Mouse (Mus musculus): Measurements from ENCODE around the gene Klhl5. TPM values are rescaled to one million over a fixed set of nuclear protein-coding genes. Genes with fewer than 3 reads are reported as not detected.
A peak's percentile ranks its signal among the peaks of the same experiment; 100 is the strongest.

The Klhl5 gene
- polyA plus RNA-seq, 1 experiment from 2014 or later = 53.4 TPM

GRCm38 (mm10) chr5:65154287-65154686, 46.9 kb downstream of the Klhl5 start:
- H3K9ac ChIP-seq = no peak overlapping the region
- H3K9me3 ChIP-seq (replicated peaks) = no peaks in the 10 kb centered on the region
- H3K4me1 ChIP-seq = no peaks in the 10 kb centered on the region
- no peak for ATAC-seq
- no peak overlapping the region for H3K27ac ChIP-seq
- no peak overlapping the region for H3K4me3 ChIP-seq
- WGBS = 92% methylated on average over 6 of the region's 6 CpGs
- H3K36me3 ChIP-seq (ENCODE audit: poor library complexity, severe bottlenecking) = peaks cover 80% of the 10 kb centered on the region
- H3K27me3 ChIP-seq = no peaks in the 10 kb centered on the region
- H3K4me2 ChIP-seq = no peak overlapping the region

- no peak overlapping the region for H3K9ac ChIP-seq
- ATAC-seq = no peak
- H3K9me3 ChIP-seq (replicated peaks) = no peaks in the 10 kb centered on the region
- WGBS = 79% methylated on average over 2 of the region's 2 CpGs
- no peak overlapping the region for H3K4me3 ChIP-seq
- no peak overlapping the region for H3K4me2 ChIP-seq
- no peak overlapping the region for H3K27ac ChIP-seq
- H3K4me1 ChIP-seq = no peaks in the 10 kb centered on the region
- H3K36me3 ChIP-seq (ENCODE audit: poor library complexity, severe bottlenecking) = peaks cover 72% of the 10 kb centered on the region
- no peaks in the 10 kb centered on the region for H3K27me3 ChIP-seq
Measured at GRCm38 (mm10) chr5:65156853-65157252, 49.5 kb downstream of the Klhl5 start.

- H3K27ac ChIP-seq = no peak overlapping the region
- no peaks in the 10 kb centered on the region for H3K4me1 ChIP-seq
- H3K27me3 ChIP-seq = no peaks in the 10 kb centered on the region
- H3K9ac ChIP-seq = no peak overlapping the region
- no peak overlapping the region for H3K4me3 ChIP-seq
- 79% methylated on average over 22 of the region's 22 CpGs for WGBS
- ATAC-seq = no peak; the same call in 1 of the 2 replicates
- no peak overlapping the region for H3K4me2 ChIP-seq
- H3K36me3 ChIP-seq (ENCODE audit: poor library complexity, severe bottlenecking) = peaks cover 74% of the 10 kb centered on the region
- H3K9me3 ChIP-seq (replicated peaks) = no peaks in the 10 kb centered on the region
Measured at GRCm38 (mm10) chr5:65157412-65158381, 50.4 kb downstream of the Klhl5 start.

- no peak overlapping the region for H3K9ac ChIP-seq
- 88% methylated on average over 20 of the region's 20 CpGs for WGBS
- H3K27me3 ChIP-seq = no peaks in the 10 kb centered on the region
- no peak overlapping the region for H3K4me2 ChIP-seq
- peaks cover 77% of the 10 kb centered on the region for H3K36me3 ChIP-seq (ENCODE audit: poor library complexity, severe bottlenecking)
- no peak overlapping the region for H3K4me3 ChIP-seq
- H3K4me1 ChIP-seq = no peaks in the 10 kb centered on the region
- H3K27ac ChIP-seq = no peak overlapping the region
- ATAC-seq = peak; percentile 43; the same call in 1 of the 2 replicates
- no peaks in the 10 kb centered on the region for H3K9me3 ChIP-seq (replicated peaks)
Measured at GRCm38 (mm10) chr5:65158696-65159305, 51.5 kb downstream of the Klhl5 start.

GRCm38 (mm10) chr5:65163001-65163400, 55.7 kb downstream of the Klhl5 start:
- Histone ChIP-seq H3K9me3 (replicated peaks) (no peaks in the 10 kb centered on the region), H3K4me1 (no peaks in the 10 kb centered on the region), H3K9ac (no peak overlapping the region), H3K27me3 (no peaks in the 10 kb centered on the region), H3K4me3 (no peak overlapping the region), H3K27ac (no peak overlapping the region), H3K36me3 (ENCODE audit: poor library complexity, severe bottlenecking) (peaks cover 78% of the 10 kb centered on the region), H3K4me2 (no peak overlapping the region)
- ATAC-seq = no peak
- 85% methylated on average over 5 of the region's 5 CpGs for WGBS

- WGBS = 94% methylated on average over 17 of the region's 17 CpGs
- H3K4me3 ChIP-seq = no peak overlapping the region
- ATAC-seq = no peak
- H3K4me1 ChIP-seq = no peaks in the 10 kb centered on the region
- no peak overlapping the region for H3K27ac ChIP-seq
- no peak overlapping the region for H3K4me2 ChIP-seq
- H3K9me3 ChIP-seq (replicated peaks) = no peaks in the 10 kb centered on the region
- no peaks in the 10 kb centered on the region for H3K27me3 ChIP-seq
- H3K36me3 ChIP-seq (ENCODE audit: poor library complexity, severe bottlenecking) = peaks cover 73% of the 10 kb centered on the region
- H3K9ac ChIP-seq = no peak overlapping the region
Measured at GRCm38 (mm10) chr5:65163489-65164092, 56.3 kb downstream of the Klhl5 start.

- H3K36me3 ChIP-seq (ENCODE audit: poor library complexity, severe bottlenecking) = peaks cover 20% of the 10 kb centered on the region
- no peak overlapping the region for H3K27ac ChIP-seq
- 66% methylated on average over 9 of the region's 9 CpGs for WGBS
- peaks cover 8% of the 10 kb centered on the region; the same call in 1 of the 2 replicates for H3K4me1 ChIP-seq
- no peaks in the 10 kb centered on the region for H3K9me3 ChIP-seq (replicated peaks)
- no peak overlapping the region for H3K4me3 ChIP-seq
- H3K9ac ChIP-seq = no peak overlapping the region
- no peaks in the 10 kb centered on the region for H3K27me3 ChIP-seq
- 0 out of 2 replicates have a peak, but pooled peaks have one; percentile 24 for ATAC-seq
- H3K4me2 ChIP-seq = no peak overlapping the region
Measured at GRCm38 (mm10) chr5:65170206-65170605, 62.9 kb downstream of the Klhl5 start.

GRCm38 (mm10) chr5:65175035-65175917, 67.9 kb downstream of the Klhl5 start:
- 59% methylated on average over 26 of the region's 26 CpGs for WGBS
- peak; percentile 88 for ATAC-seq
- Histone ChIP-seq H3K4me1 (peaks cover 29% of the 10 kb centered on the region), H3K4me2 (peak overlapping the region; percentile 42), H3K27ac (no peak overlapping the region), H3K9me3 (replicated peaks) (no peaks in the 10 kb centered on the region), H3K9ac (peak overlapping the region; percentile 50), H3K36me3 (ENCODE audit: poor library complexity, severe bottlenecking) (no peaks in the 10 kb centered on the region), H3K4me3 (0 out of 2 replicates have a peak overlapping the region, but pooled peaks have one; percentile 6), H3K27me3 (no peaks in the 10 kb centered on the region)

- H3K4me3 ChIP-seq = 0 out of 2 replicates have a peak overlapping the region, but pooled peaks have one; percentile 6
- 0 out of 2 replicates have a peak overlapping the region, but pooled peaks have one; percentile 19 for H3K27ac ChIP-seq
Measured at GRCm38 (mm10) chr5:65175918-65176484, 68.7 kb downstream of the Klhl5 start.

GRCm38 (mm10) chr5:65177026-65177514, 69.7 kb downstream of the Klhl5 start:
- Histone ChIP-seq H3K4me1 (peaks cover 42% of the 10 kb centered on the region), H3K4me2 (no peak overlapping the region), H3K27ac (no peak overlapping the region; the same call in 1 of the 2 replicates), H3K36me3 (ENCODE audit: poor library complexity, severe bottlenecking) (no peaks in the 10 kb centered on the region), H3K9me3 (replicated peaks) (no peaks in the 10 kb centered on the region), H3K9ac (no peak overlapping the region), H3K27me3 (no peaks in the 10 kb centered on the region), H3K4me3 (no peak overlapping the region)
- ATAC-seq = peak; percentile 46; the same call in 1 of the 2 replicates
- 40% methylated on average over 11 of the region's 11 CpGs for WGBS

More at GRCm38 (mm10) chr5:65175918-65176484, 68.7 kb downstream of the Klhl5 start:
- WGBS = 65% methylated on average over 13 of the region's 13 CpGs
- Histone ChIP-seq H3K27me3 (no peaks in the 10 kb centered on the region), H3K9ac (peak overlapping the region; percentile 50), H3K9me3 (replicated peaks) (no peaks in the 10 kb centered on the region), H3K4me2 (peak overlapping the region; percentile 42), H3K4me1 (peaks cover 32% of the 10 kb centered on the region), H3K36me3 (ENCODE audit: poor library complexity, severe bottlenecking) (no peaks in the 10 kb centered on the region)
- peak; percentile 63 for ATAC-seq

- Histone ChIP-seq H3K36me3 (ENCODE audit: poor library complexity, severe bottlenecking) (no peaks in the 10 kb centered on the region), H3K4me1 (peaks cover 42% of the 10 kb centered on the region), H3K27me3 (no peaks in the 10 kb centered on the region), H3K27ac (no peak overlapping the region), H3K4me2 (no peak overlapping the region), H3K4me3 (no peak overlapping the region), H3K9me3 (replicated peaks) (no peaks in the 10 kb centered on the region), H3K9ac (no peak overlapping the region)
- 92% methylated on average over 9 of the region's 9 CpGs for WGBS
- ATAC-seq = no peak
Measured at GRCm38 (mm10) chr5:65178477-65178876, 71.1 kb downstream of the Klhl5 start.

Data from forebrain, embryonic 13.5 days (tissue).